Mouse (Mus musculus) neural tube, embryonic 11.5 days (tissue): ENCODE measurements around the gene Chkb. TPM values are rescaled to one million over a fixed set of nuclear protein-coding genes. Genes with fewer than 3 reads are reported as not detected.

Source experiments
- ATAC-seq: fragments of 200-750 bp; cut with Nextera tagmentation; 2 replicates; pipeline ENCODE4 v1.8.0; 2017; ENCODE audit warnings: moderate number of reproducible peaks, mild to moderate bottlenecking, moderate TSS enrichment, moderate library complexity; ENCODE audit not compliant: insufficient read depth, low FRiP score, low TSS enrichment
- DNase-seq: peaks from one replicate; pipeline ENCODE4 v3.0.0-alpha.2; 2015; ENCODE audit warnings: low spot score
- H3K27ac ChIP-seq: fragments of 300-500 bp; sonication (generic); 2 replicates; pipeline ENCODE4 v1.5.1; 2014; ENCODE audit warnings: low read depth, mild to moderate bottlenecking, low read length
- H3K27me3 ChIP-seq: fragments of 300-500 bp; sonication (generic); 2 replicates; pipeline ENCODE4 v1.6.1; 2014; ENCODE audit warnings: mild to moderate bottlenecking, low read length, mixed read lengths; ENCODE audit not compliant: control insufficient read depth, insufficient read depth
- H3K36me3 ChIP-seq: fragments of 300-500 bp; sonication (generic); 2 replicates; pipeline ENCODE4 v1.6.1; 2014; ENCODE audit warnings: mild to moderate bottlenecking, low read length, moderate library complexity, mixed read lengths; ENCODE audit not compliant: control insufficient read depth, insufficient read depth
- H3K4me1 ChIP-seq: fragments of 300-500 bp; sonication (generic); 2 replicates; pipeline ENCODE4 v1.6.1; 2014; ENCODE audit warnings: low read length, mixed read lengths; ENCODE audit not compliant: control insufficient read depth, insufficient read depth
- H3K4me2 ChIP-seq: fragments of 300-500 bp; sonication (generic); 2 replicates; pipeline ENCODE4 v1.6.1; 2014; ENCODE audit warnings: low read depth, mild to moderate bottlenecking, moderate library complexity
- H3K4me3 ChIP-seq: fragments of 300-500 bp; sonication (generic); 2 replicates; pipeline ENCODE4 v1.5.1; 2014; ENCODE audit warnings: low read depth, low read length
- H3K9ac ChIP-seq: fragments of 300-500 bp; sonication (generic); 2 replicates; pipeline ENCODE4 v1.6.1; 2014; ENCODE audit warnings: mild to moderate bottlenecking, low read length
- H3K9me3 ChIP-seq: fragments of 300-500 bp; sonication (generic); 2 replicates; pipeline ENCODE4 v1.6.1; 2016; ENCODE audit warnings: low read length; ENCODE audit not compliant: control insufficient read depth
- WGBS: fragments of 180-500 bp; shearing (Covaris S2); extraction: QIAGEN DNeasy Blood & Tissue Kit; methylation state at CpG from one replicate; pipeline ENCODE4 v1.1.7; 2014; 5-methylcytosine and 5-hydroxymethylcytosine counted together
- polyA plus RNA-seq: library from polyadenylated mRNA; unstranded; fragments of >200 nt; fragmentation: Nextera tagmentation; extraction: Ambion mirVana; gene quantifications from 2 replicates; pipeline ENCODE4 v1.2.1, GENCODE M21; 2014

Gene Chkb
- polyA plus RNA-seq, 1 experiment from 2014 or later = 58.1 TPM

- DNase-seq (peak; percentile 24), ATAC-seq (no peak)
- no peak overlapping the region for H3K4me3 ChIP-seq
- peaks cover 12% of the 10 kb centered on the region; the same call in 1 of the 2 replicates for H3K4me1 ChIP-seq
- no peak overlapping the region for H3K4me2 ChIP-seq
- H3K9ac ChIP-seq = no peak overlapping the region
- peaks cover 40% of the 10 kb centered on the region for H3K27me3 ChIP-seq
- H3K36me3 ChIP-seq = 0 out of 2 replicates have a peak, but pooled peaks cover 2% of the 10 kb centered on the region
- no peaks in the 10 kb centered on the region for H3K9me3 ChIP-seq
- H3K27ac ChIP-seq = no peak overlapping the region
- 11% methylated on average over 18 of the region's 18 CpGs for WGBS
These were observed 52.3 kb downstream of the Chkb start for GRCm38 (mm10) chr15:89377362-89377761.

GRCm38 (mm10) chr15:89376957-89377356 lies 52.8 kb downstream of the Chkb start, which contains the start of gene Tymp:
Tymp (minus strand) TSS chr15:89377039.
- Histone ChIP-seq H3K27ac (no peak within 1 kb of the TSS), H3K9ac (no peak within 1 kb of the TSS), H3K4me3 (no peak within 1 kb of the TSS), H3K4me2 (no peak within 1 kb of the TSS), H3K27me3 (peaks cover 40% of the 10 kb centered on the region), H3K36me3 (peaks cover 4% of the 10 kb centered on the region), H3K9me3 (no peaks in the 10 kb centered on the region), H3K4me1 (peaks cover 12% of the 10 kb centered on the region; the same call in 1 of the 2 replicates)
- ATAC-seq (no peak), DNase-seq (no peak)
- WGBS = 17% methylated on average over 16 of the region's 16 CpGs

Other genes with a start within 250 kb of the Chkb start
- gene Plxnb2, start 249.1 kb downstream of the Chkb start, polyA plus RNA-seq = 112 and 117 TPM in 2 replicates
- gene Dennd6b, start 233.4 kb downstream of the Chkb start, polyA plus RNA-seq = 30.5 and 33.6 TPM in 2 replicates
- gene Ppp6r2, start 218.4 kb downstream of the Chkb start, polyA plus RNA-seq = 45.2 and 47.1 TPM in 2 replicates
- gene Sbf1, start 114.6 kb downstream of the Chkb start, polyA plus RNA-seq = 75.7 and 90.7 TPM in 2 replicates
- gene Adm2, start 107.2 kb downstream of the Chkb start, polyA plus RNA-seq = 0.17 TPM in 1 of 2 replicates, not detected in the other
- gene Miox, start 95.5 kb downstream of the Chkb start, polyA plus RNA-seq = not detected in 2 replicates
- 31.8 and 35.8 TPM in 2 replicates for gene Lmf2, start 74.2 kb downstream of the Chkb start, polyA plus RNA-seq
- gene Ncaph2, start 74.2 kb downstream of the Chkb start, polyA plus RNA-seq = 154 and 158 TPM in 2 replicates
- gene Sco2, start 56.1 kb downstream of the Chkb start, polyA plus RNA-seq = 6.0 and 8.8 TPM in 2 replicates
- 1.6 and 2.0 TPM in 2 replicates for gene Tymp, start 52.9 kb downstream of the Chkb start, polyA plus RNA-seq
- gene Odf3b, start 50.6 kb downstream of the Chkb start, polyA plus RNA-seq = 0.39 and 1.0 TPM in 2 replicates
- not detected in 2 replicates for gene Klhdc7b, start 45.0 kb downstream of the Chkb start, polyA plus RNA-seq
- not detected in 2 replicates for gene Syce3, start 19.4 kb downstream of the Chkb start, polyA plus RNA-seq
- gene Cpt1b, start 4.0 kb downstream of the Chkb start, polyA plus RNA-seq = 1.2 TPM in 1 of 2 replicates, not detected in the other
- gene C730034F03Rik, start 319 bp downstream of the Chkb start, polyA plus RNA-seq = 2.0 and 2.3 TPM in 2 replicates
- gene Gm44502, start 212 bp downstream of the Chkb start, polyA plus RNA-seq = 0.26 and 0.64 TPM in 2 replicates
- 27.6 and 33.2 TPM in 2 replicates for gene Mapk8ip2, start 24.0 kb upstream of the Chkb start, polyA plus RNA-seq
- gene Arsa, start 47.5 kb upstream of the Chkb start, polyA plus RNA-seq = 10.3 and 10.8 TPM in 2 replicates
- 2.7 and 3.0 TPM in 2 replicates for gene Shank3, start 69.7 kb upstream of the Chkb start, polyA plus RNA-seq
- 0.40 TPM in 1 of 2 replicates, not detected in the other for gene Acr, start 138.4 kb upstream of the Chkb start, polyA plus RNA-seq
- gene Rabl2, start 162.0 kb upstream of the Chkb start, polyA plus RNA-seq = 96.7 and 104 TPM in 2 replicates